Mouse (Mus musculus) brain, embryonic 14.5 days (tissue): ENCODE measurements around the gene Lasp1.

Source experiments
- CTCF ChIP-seq: fragments of 200-500 bp; IDR thresholded peaks from 2 replicates; pipeline ENCODE4 v1.5.1; 2012; ENCODE audit warnings: inconsistent platforms, mild to moderate bottlenecking, moderate library complexity, borderline replicate concordance; ENCODE audit not compliant: insufficient read depth, insufficient read length; ENCODE audit errors: extremely low read depth
- POLR2A ChIP-seq: fragments of 200-500 bp; IDR thresholded peaks from 2 replicates; pipeline ENCODE4 v1.6.1; 2012; ENCODE audit warnings: mild to moderate bottlenecking, inconsistent platforms, borderline replicate concordance; ENCODE audit not compliant: poor library complexity, insufficient read depth, insufficient read length, severe bottlenecking; ENCODE audit errors: extremely low read depth

GRCm38 (mm10) chr11:97808621-97809234 lies 9.9 kb downstream of the Lasp1 start:
- TF ChIP-seq CTCF (no peak), POLR2A (no peak)
